Mouse (Mus musculus) testis, adult 2 months (tissue): ENCODE data around the gene Olfr282.
"Not testable (repeated sequence)": the region's sequence is repeated elsewhere in the genome, so short reads cannot be mapped to it uniquely, and the experiment has no call there.

ENCODE experiments used
- CTCF ChIP-seq: fragments of 200-500 bp; IDR thresholded peaks from 2 replicates; pipeline ENCODE4 v1.5.1; 2012; ENCODE audit warnings: low read depth, mild to moderate bottlenecking, inconsistent platforms, low read length, moderate library complexity; ENCODE audit not compliant: control insufficient read depth, insufficient read depth, insufficient replicate concordance
- POLR2A ChIP-seq: fragments of 200-500 bp; IDR thresholded peaks from 2 replicates; pipeline ENCODE4 v1.6.1; 2012; ENCODE audit warnings: low read depth, mild to moderate bottlenecking, inconsistent platforms, low read length, moderate library complexity; ENCODE audit not compliant: control insufficient read depth

DNA sequence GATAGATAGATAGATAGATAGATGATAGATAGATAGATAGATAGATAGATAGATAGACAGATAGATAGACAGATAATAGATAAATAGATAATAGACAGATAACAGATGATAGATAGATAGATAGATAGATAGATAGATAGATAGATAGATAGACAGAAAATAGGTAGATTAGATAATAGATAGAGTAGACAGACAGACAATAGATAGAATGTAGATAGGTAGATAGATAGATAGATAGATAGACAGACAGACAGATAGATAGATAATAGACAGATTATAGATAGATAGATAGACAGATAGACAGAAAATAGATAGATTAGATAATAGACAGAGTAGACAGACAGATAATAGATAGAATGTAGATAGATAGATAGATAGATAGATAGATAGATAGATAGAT lies 14.2 kb upstream of the Olfr282 start:
- TF ChIP-seq POLR2A, CTCF: not testable (repeated sequence)
